Mouse (Mus musculus): Measurements from ENCODE around the gene Csk.

The Csk gene

DNA sequence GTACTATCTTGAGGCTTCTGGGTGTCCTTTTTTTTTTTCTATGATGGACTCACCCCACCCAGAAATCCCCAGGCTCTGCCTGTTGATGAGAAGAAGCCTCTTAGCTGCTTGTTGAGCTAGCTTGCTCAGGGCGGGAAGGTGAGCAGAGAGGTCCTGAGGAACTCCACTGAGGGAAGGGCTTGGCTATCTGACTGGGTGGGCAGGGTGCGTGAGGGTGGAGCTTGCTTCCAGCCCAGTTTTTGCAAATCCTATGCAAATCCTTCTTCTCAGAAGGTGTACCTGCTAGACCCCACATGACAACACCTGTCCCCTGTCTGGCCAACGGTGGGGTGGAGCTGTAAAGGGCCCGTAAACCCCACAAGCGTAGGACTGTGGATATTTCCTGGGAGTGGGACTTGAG lies at the start of gene Csk:
Gene Csk, minus strand, starts transcription at position 349 of the 400 bp plus-strand sequence.
- DNase-seq (ENCODE audit: low spot score), result no peak

- no peak for DNase-seq (ENCODE audit: low spot score)
Measured at GRCm38 (mm10) chr9:57698466-57699150, 45.2 kb upstream of the Csk start.

GRCm38 (mm10) chr9:57697380-57697779 lies 43.9 kb upstream of the Csk start:
- DNase-seq (ENCODE audit: low spot score), result no peak

DNA sequence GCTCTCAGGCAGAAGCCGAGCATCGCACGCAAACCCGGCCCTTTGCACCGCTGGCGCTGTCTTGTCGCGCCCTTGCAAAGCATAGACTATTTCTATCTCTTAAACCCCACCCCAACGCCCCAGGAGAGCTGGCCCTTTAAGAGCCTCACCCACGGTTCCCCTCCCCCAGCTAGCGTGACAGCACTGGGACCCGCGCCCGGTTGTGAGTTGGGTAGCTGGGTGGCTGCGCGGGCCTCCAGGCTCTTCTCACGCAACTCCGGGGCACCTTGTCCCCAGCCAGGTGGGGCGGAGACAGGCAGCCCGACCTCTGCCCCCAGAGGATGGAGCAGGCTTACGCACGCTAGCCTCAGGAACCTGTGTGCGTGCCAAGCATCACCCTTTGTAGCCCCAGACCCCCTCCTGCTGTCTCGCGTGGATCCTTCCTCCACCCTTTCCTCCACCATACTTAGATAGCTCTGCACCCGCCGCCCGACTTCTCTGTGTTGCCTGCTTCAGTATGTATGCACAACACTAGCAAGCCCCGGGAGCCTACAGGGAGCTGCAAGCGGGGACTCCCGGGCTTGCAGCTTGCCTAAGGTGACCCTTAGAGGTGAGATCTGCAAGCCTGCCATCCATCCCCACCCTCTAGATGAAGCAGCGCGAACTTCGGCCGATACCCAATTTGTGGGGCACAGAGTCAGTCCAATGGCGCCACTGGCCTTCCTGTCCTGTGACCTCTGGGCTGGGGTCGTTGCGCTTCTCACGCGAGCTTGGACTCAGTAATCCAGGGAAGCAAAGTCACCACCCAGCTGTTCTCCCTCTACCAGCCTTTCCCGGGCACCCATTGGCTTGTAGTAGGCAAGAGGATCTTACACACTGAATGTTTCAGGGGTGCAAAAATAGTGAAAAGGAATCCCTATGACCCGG lies 43.2 kb upstream of the Csk start:
- peak; percentile 40 for DNase-seq (ENCODE audit: low spot score)

DNA sequence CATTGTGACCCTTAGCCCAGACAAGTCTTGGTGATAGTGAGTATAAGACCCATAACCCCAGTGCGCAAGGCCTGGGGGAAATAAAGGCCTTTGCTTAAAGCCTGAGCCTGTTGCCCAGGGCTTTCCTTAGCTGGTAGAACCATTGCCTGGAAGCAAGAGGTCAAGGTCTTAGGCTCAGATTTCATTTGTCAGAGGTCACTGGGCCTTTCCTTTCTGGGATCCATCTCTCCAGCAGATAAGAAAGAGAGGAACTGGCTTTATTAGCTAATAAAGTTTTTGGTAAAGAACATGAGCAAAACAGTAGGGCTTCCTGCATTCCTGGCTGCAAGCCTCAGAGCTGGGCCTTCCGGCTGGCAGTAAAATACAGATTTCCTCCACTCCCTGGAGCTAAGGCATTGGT lies 40.7 kb upstream of the Csk start:
- DNase-seq (ENCODE audit: low spot score), result no peak

- no peak for DNase-seq (ENCODE audit: low spot score)
Measured at GRCm38 (mm10) chr9:57688606-57689005, 35.2 kb upstream of the Csk start.

DNA sequence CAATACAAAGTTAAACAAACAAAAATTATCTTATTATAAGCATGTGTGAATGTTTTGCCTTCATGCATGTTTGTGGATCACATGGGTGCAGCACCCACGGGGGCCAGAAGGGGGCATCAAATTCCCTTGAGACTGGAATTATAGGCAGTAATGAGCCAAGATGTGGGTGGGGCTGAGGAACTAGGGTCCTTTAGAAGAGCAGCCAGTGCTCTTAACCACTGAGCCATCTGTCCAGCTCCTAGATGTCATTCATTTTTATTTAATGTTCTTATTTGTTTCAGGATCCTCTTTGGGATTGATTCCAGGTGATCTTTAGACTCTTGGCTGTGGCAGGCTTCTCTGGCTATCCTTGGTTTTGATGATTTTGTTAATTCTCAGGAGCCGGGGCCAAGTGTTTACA lies 34.7 kb upstream of the Csk start:
- no peak for DNase-seq (ENCODE audit: low spot score)

DNA sequence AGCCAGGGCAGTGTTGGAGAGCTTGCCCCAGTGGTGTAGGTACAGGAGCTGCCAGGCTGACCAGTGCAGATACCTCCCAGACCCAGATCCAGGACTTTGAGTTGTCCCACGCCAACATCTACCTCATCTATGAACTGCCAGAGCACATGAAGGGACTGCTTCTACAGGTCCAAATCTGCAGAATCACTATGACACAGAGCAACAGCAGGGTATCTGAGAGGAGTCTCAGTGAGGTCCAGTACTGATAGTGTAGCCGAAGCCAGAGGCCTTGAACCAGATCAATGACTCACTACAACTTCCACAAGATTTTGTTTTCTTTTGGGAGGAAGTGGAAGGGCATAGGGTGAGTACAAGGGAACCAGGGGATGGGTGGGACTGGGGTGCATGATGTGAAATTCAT lies 34.3 kb upstream of the Csk start, which contains the start of gene Cyp1a1:
Gene Cyp1a1, plus strand, starts transcription at position 178 of the 400 bp plus-strand sequence.
- DNase-seq (ENCODE audit: low spot score), result no peak

GRCm38 (mm10) chr9:57686011-57686410 lies 32.6 kb upstream of the Csk start:
- no peak for DNase-seq (ENCODE audit: low spot score)

GRCm38 (mm10) chr9:57683520-57683919 lies 30.1 kb upstream of the Csk start, which contains the start of gene Cyp1a2:
Gene Cyp1a2 (minus strand): TSS chr9:57683703.
- DNase-seq (ENCODE audit: low spot score), result no peak

DNA sequence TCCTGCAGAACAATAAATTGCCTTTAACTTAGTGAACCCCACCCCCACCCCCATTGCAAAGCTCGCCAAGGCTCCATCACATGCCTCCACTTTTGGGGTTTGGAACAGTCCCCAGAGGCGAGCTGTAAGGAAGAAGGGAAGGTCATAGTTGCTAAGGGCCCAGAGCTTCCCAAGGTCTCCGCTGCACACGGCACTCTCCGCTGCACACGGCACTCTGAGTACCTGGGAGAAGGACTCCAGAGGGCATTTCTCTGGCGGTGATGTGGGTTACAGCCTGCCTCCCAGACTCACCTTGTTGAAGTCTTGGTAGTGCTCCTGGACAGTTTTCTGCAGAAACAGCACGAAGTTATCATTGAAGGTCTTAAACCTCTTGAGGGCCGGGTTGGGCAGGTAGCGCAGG lies 28.0 kb upstream of the Csk start:
- DNase-seq (ENCODE audit: low spot score), result no peak

DNA sequence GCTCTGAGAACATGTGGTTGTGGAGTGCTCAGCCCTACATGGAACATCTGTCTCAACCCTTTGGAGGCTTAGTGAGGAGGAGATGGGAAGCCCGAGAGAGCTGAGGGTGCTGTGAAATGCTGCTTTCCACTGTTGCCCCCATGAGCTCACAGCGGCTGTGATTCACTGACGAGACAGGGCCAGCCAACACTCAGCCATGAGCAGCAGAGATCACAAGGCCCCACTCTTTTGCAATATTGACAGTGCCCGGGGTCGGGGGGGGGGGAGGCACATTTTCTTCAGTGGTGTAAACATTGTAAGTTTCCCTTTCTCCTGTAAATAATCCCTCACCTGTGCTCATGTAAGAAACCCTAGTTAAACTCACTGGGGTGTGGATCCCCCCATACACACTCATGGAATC lies 18.1 kb upstream of the Csk start:
- DNase-seq (ENCODE audit: low spot score), result no peak

DNA sequence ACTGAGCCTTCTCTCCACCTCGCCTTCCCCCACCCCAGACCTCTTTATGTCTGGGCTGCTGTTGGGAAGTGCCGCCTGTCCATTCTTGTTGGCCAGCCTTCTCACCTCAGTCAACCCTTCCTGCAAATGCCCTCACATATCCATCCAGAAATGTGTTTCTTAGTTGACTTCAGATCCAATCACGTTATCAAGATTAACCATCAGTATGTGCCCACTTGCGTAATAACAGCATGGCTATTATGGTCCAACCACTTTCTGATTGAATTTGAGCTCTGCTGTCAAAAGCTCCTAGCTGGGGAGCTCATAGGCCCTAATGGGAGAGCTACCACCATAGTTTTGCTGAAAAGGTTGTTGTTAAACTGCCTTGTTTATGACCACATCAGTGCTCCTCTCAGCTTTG lies 17.6 kb upstream of the Csk start:
- DNase-seq (ENCODE audit: low spot score), result no peak

- DNase-seq (ENCODE audit: low spot score), result no peak
Measured at GRCm38 (mm10) chr9:57669566-57669965, 16.1 kb upstream of the Csk start.

DNA sequence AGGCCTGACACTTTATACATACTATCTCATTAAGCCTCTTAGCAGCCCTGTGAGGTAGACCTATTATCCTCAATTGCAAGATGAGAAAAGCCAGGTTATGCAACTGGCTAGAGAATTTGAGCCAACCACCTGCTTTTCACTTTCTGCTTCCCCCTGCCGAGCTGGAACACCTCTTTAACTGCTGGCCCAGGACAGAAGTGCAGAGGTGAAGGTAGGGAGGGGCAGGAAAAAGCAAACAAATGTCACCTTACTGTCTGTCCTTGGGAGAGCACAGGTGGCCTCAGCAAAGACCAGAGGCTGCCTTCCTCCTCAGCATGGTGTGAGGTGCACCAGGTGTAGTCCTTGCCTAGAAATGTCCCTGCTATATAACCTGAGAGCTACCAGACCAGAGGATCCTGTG lies 14.8 kb upstream of the Csk start:
- no peak for DNase-seq (ENCODE audit: low spot score)

DNA sequence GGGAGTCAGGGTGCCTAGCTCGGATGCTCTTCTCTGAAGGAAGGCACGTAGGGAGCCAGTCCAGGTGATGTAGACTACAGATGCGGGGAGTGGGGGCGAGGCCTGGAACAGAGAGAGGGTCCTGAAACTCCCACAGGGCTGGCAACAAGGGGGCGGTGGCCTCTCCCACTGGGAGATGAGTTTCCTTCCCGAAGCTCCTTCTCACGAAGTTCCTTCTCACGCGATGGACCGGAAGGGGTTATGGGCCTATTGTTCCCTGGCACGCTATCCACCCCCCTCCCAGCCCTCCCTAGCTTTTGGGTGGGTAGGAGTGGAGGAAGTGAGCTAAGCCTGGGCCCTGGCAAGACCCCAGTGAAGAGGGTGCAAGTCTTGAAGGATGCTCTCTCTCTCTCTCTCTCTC lies 14.4 kb upstream of the Csk start:
- no peak for DNase-seq (ENCODE audit: low spot score)

- no peak for DNase-seq (ENCODE audit: low spot score)
Measured at GRCm38 (mm10) chr9:57667136-57667535, 13.7 kb upstream of the Csk start.

DNA sequence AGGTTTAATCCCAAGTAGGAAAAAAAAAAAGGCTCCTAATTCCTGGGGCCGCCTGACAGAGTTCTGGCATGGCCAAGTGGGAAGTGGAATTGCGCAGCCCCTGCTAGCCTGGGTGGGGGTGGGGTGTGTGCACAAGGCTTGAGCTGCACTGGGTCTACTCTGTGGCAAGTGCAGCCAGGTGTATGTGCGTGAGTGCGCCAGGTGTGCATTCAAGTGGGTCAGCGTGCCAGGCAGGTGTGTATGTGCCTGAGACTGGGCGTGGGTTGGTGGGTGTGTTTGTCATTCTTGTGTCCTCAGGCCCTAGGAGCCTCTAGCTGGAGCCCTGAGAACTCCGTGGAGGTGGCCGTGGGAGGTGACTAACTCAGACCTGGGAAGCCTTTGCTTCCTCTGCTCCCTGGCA lies 13.1 kb upstream of the Csk start:
- no peak for DNase-seq (ENCODE audit: low spot score)

DNA sequence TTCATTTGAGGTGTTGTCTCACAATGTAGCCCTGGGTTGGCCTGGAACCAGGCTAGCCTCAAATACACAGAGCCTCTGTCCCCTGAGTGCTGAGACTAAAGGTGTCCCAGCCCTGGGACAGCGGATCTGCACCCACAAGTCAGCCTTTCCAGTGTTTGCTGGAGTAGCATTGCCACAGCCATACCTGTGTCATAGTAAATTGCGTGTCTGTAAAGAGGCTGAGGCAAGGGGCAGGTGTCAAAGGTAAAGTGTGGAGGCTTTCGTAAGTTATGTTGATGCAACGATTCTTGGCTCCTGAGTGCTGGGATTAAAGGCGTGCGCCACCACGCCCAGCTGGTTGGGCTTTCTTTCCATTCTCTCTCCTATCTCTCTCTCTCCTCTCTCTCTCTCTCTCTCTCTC lies 11.2 kb upstream of the Csk start:
- DNase-seq (ENCODE audit: low spot score), result no peak

GRCm38 (mm10) chr9:57661552-57661951 lies 8.1 kb upstream of the Csk start:
- DNase-seq (ENCODE audit: low spot score), result no peak

DNA sequence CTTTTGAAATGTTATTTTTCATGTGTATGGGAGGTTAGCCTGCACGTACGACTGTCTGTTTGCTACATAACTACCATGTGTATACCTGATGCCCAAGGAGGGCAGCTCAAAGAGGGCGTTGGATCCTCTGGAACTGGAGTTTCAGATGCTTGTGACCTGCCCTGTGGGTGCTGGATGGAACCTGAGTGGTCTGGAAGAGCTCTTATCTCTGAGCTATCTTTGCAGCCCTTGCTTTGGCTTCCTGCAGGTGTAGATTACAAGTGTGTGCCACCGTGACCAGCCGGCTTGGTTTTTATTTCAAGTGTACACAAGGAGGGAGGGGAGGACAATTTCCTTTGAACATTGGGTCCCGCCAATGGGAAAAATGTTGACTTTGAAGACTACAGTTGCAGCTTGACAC lies 7.1 kb upstream of the Csk start:
- DNase-seq (ENCODE audit: low spot score), result no peak

DNA sequence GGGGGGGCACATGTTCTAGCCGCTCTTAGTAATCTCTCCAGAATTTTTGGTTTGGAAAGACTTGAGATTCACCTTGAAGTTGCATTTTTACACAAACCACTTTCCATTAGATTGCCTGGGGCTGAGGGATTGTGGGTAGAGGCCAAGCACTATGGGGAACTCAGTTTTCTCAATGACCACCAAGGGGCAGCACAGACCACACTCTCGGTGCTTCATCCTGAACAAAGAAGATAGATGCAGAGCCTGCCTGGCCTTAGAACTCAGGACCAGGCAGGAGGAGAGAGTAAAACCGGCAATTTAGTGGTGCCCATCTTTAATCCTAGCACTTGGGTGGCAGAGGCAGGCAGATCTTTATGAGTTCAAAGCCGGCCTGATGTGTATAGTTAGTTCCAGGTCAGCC lies 6.3 kb upstream of the Csk start:
- DNase-seq (ENCODE audit: low spot score), result peak; percentile 77

DNA sequence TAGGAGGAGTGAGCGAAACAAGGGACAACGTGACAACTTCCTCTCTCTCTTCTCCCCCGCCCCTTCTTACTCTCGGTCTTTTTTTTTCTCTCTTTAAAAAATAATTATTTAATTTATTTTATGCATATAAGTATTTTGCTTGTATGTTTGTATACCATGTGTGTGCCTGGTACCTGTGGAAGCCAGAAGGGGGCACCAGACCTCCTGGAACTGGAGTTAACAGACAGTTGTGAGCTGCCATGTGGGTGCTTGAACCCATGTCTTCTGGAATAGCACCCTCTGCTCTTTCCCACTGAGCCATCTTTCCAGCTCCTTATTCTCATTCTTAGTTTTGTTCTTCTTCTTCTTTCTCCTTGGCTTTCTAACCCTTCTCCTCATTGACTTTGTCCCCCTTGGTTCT lies 5.5 kb upstream of the Csk start:
- no peak for DNase-seq (ENCODE audit: low spot score)
